Mouse (Mus musculus) ES-E14 (cell line): ENCODE data around the gene Pla2g15. TPM values are rescaled to one million over a fixed set of nuclear protein-coding genes. Genes with fewer than 3 reads are reported as not detected.

Experiments used
- DNase-seq: peaks from one replicate; pipeline ENCODE4 v3.0.0-alpha.2; 2013; ENCODE audit warnings: low read depth, low spot score
- H3K27ac ChIP-seq: 2 replicates; pipeline ENCODE4 v1.5.1; 2012; ENCODE audit warnings: low read depth, mild to moderate bottlenecking, low read length, moderate library complexity, mixed read lengths; ENCODE audit not compliant: poor library complexity, insufficient read depth, severe bottlenecking
- H3K36me3 ChIP-seq: 2 replicates; pipeline ENCODE4 v1.6.1; 2012; ENCODE audit warnings: mild to moderate bottlenecking, low read length, moderate library complexity, mixed read lengths; ENCODE audit not compliant: control insufficient read depth, poor library complexity, insufficient read depth, severe bottlenecking
- H3K4me1 ChIP-seq, 2 experiments: fragments of 150-350 bp in 1 of 2; sonication (generic) in 1 of 2; 2 replicates each; pipeline ENCODE4 v1.6.1; 2012; ENCODE audit warnings: low read length in 2 of 2, mild to moderate bottlenecking in 1 of 2, mixed read lengths in 1 of 2; ENCODE audit not compliant: control insufficient read depth in 2 of 2, insufficient read depth in 2 of 2, poor library complexity in 1 of 2
- H3K4me3 ChIP-seq, 2 experiments: fragments of 150-350 bp in 1 of 2; sonication (generic) in 1 of 2; 2 replicates each; pipeline ENCODE4 v1.5.1; 2012; ENCODE audit warnings: low read length in 2 of 2, low read depth in 1 of 2, mild to moderate bottlenecking in 1 of 2, mixed read lengths in 1 of 2; ENCODE audit not compliant: insufficient read depth in 1 of 2, poor library complexity in 1 of 2, severe bottlenecking in 1 of 2
- H3K9ac ChIP-seq: 2 replicates; pipeline ENCODE4 v1.6.1; 2012; ENCODE audit warnings: low read depth, mild to moderate bottlenecking, low read length, mixed read lengths; ENCODE audit not compliant: poor library complexity, insufficient read depth, severe bottlenecking
- H3K9me3 ChIP-seq: fragments of 150-350 bp; sonication (generic); 2 replicates; pipeline ENCODE4 v1.6.1; 2012; ENCODE audit warnings: low read depth, mild to moderate bottlenecking, low read length; ENCODE audit not compliant: control insufficient read depth, insufficient read depth
- CHD2 ChIP-seq: IDR thresholded peaks from 2 replicates; pipeline ENCODE4 v1.6.1; 2014; ENCODE audit warnings: mild to moderate bottlenecking, low read depth, low read length, inconsistent platforms
- HCFC1 ChIP-seq: IDR thresholded peaks from 2 replicates; pipeline ENCODE4 v1.6.1; 2012; ENCODE audit warnings: low read length, inconsistent platforms, borderline replicate concordance; ENCODE audit not compliant: insufficient read depth
- MAFK ChIP-seq: IDR thresholded peaks from 2 replicates; pipeline ENCODE4 v1.6.1; 2014; ENCODE audit warnings: mild to moderate bottlenecking, low read depth, low read length, inconsistent platforms; ENCODE audit not compliant: insufficient read depth
- ZC3H11A ChIP-seq: IDR thresholded peaks from 2 replicates; pipeline ENCODE4 v1.6.1; 2012; ENCODE audit warnings: low read depth, mild to moderate bottlenecking, inconsistent platforms, low read length, borderline replicate concordance
- ZNF384 ChIP-seq: IDR thresholded peaks from 2 replicates; pipeline ENCODE4 v1.6.1; 2012; ENCODE audit warnings: low read depth, low read length, inconsistent platforms
- in situ Hi-C, 2 experiments: fragments of 600-800 bp; cut with MboI; formaldehyde crosslinking; loops; one replicate each; pipeline ENCODE4 v1.15.1; 2025; ENCODE audit warnings: low sequenced_read_pairs in 2 of 2, inconsistent platforms in 1 of 2; ENCODE audit not compliant: unreplicated experiment in 2 of 2
- total RNA-seq: library from RNA; depleted of rRNA; stranded (reverse); fragments of 300-350 nt; gene quantifications from 2 replicates; pipeline ENCODE4 v1.2.3, GENCODE M21; 2012

The Pla2g15 gene
- total RNA-seq, 1 experiment, result 26.0 TPM

- Histone ChIP-seq H3K4me3 (no peak overlapping the region), H3K4me1 (peaks cover 0 to 31% of the 10 kb centered on the region in 2 experiments; a peak in 2 of 4 replicates), H3K27ac (no peak overlapping the region), H3K9me3 (no peaks in the 10 kb centered on the region), H3K9ac (no peak overlapping the region), H3K36me3 (peaks cover 33% of the 10 kb centered on the region)
- no peak for TF ChIP-seq ZC3H11A
- TF ChIP-seq HCFC1, result no peak
- TF ChIP-seq ZNF384, result no peak
- no peak for TF ChIP-seq CHD2
- no peak for TF ChIP-seq MAFK
- no peak for DNase-seq
- in situ Hi-C loops, result no loop called here
Measured at GRCm38 (mm10) chr8:106131488-106132222, 18.5 kb upstream of the Pla2g15 start.

DNA sequence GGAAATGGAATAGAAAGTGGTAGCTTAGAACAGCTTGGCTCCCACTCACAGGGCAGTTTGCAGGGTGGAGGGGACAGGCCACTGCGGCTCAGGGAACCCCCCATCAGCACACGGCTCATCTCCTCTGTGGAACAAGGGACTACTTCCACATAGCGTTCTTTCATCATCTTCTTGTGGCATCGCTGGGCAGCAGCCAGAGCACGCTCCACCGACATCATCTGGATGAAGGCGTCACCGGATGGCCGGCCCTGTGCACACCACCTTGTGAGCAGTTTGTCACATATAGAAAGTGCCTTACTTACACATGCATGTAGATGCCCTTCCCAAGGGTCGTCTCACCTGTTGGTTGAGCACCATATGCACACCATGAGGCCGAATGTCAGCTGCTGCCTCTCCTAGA, 17.8 kb upstream of the Pla2g15 start:
- Histone ChIP-seq H3K9me3 (no peaks in the 10 kb centered on the region), H3K36me3 (peaks cover 33% of the 10 kb centered on the region), H3K9ac (no peak overlapping the region), H3K4me1 (peaks cover 0 to 31% of the 10 kb centered on the region in 2 experiments; a peak in 2 of 4 replicates), H3K4me3 (no peak overlapping the region), H3K27ac (no peak overlapping the region)
- DNase-seq, result no peak
- in situ Hi-C loops, result no loop called here
- TF ChIP-seq ZNF384, result no peak
- no peak for TF ChIP-seq HCFC1
- TF ChIP-seq ZC3H11A, result no peak
- no peak for TF ChIP-seq MAFK
- TF ChIP-seq CHD2, result no peak

- Histone ChIP-seq H3K9me3 (no peaks in the 10 kb centered on the region), H3K4me3 (no peak overlapping the region), H3K9ac (no peak overlapping the region), H3K27ac (no peak overlapping the region), H3K36me3 (peaks cover 33% of the 10 kb centered on the region), H3K4me1 (peaks cover 0 to 31% of the 10 kb centered on the region in 2 experiments; a peak in 2 of 4 replicates)
- in situ Hi-C loops, result no loop called here
- no peak for DNase-seq
- TF ChIP-seq MAFK (no peak), ZNF384 (no peak), HCFC1 (no peak), ZC3H11A (no peak), CHD2 (no peak)
Measured at GRCm38 (mm10) chr8:106133526-106133925, 16.7 kb upstream of the Pla2g15 start.

DNA sequence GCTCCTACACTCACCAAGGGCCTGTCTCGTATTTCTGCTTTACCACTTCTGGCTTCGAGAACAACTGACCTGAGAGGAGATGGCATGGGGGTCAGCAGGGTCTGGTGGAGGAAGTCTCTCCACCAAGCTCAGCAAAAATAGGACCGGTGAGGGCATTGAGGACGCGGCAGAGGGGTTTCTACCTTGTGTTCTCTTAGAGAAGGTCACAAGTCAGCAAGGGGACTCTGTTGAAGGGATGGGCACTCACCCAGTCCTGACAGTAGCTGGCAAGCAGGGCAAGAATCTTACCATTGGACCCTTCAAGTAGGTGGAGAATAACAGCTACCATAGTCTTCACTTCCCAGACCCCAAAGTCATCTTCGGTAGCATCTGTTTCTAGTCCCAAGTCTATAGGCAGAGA, 16.3 kb upstream of the Pla2g15 start:
- peaks cover 30% of the 10 kb centered on the region for H3K36me3 ChIP-seq
- no peaks in the 10 kb centered on the region for H3K9me3 ChIP-seq
- TF ChIP-seq HCFC1, result no peak
- no peak for TF ChIP-seq ZNF384
- no peak for TF ChIP-seq ZC3H11A
- no peak for TF ChIP-seq CHD2
- TF ChIP-seq MAFK, result no peak
- no peak overlapping the region for H3K27ac ChIP-seq
- H3K4me3 ChIP-seq, result no peak overlapping the region
- DNase-seq, result no peak
- in situ Hi-C loops, result no loop called here
- no peak overlapping the region for H3K9ac ChIP-seq
- H3K4me1 ChIP-seq, result peaks cover 0 to 31% of the 10 kb centered on the region in 2 experiments; a peak in 2 of 4 replicates
